Mouse (Mus musculus): ENCODE measurements at regions not wholly inside any gene's neighbourhood (a gene's known extent, or its start where the extent isn't known, plus 50 kb on each side); places are given as distances from the start of the nearest gene placed in this dataset.
"Not testable (repeated sequence)": the region's sequence is repeated elsewhere in the genome, so short reads cannot be mapped to it uniquely, and the experiment has no call there.

GRCm38 (mm10) chr4:3342696-3343095 lies 157.5 kb upstream of the Vmn1r3 start:
- not testable (repeated sequence) for ATAC-seq (ENCODE audit: extremely low read depth, insufficient number of reproducible peaks, low FRiP score, poor library complexity, severe bottlenecking)

- not testable (repeated sequence) for ATAC-seq (ENCODE audit: extremely low read depth, insufficient number of reproducible peaks, low FRiP score, poor library complexity, severe bottlenecking)
Observed at GRCm38 (mm10) chr4:3342165-3342564, 157.0 kb upstream of the Vmn1r3 start.
